Mouse (Mus musculus) heart, embryonic 16.5 days (tissue): ENCODE measurements around the gene Lmo7. TPM values are rescaled to one million over a fixed set of nuclear protein-coding genes. Genes with fewer than 3 reads are reported as not detected.
A peak's percentile ranks its signal among the peaks of the same experiment; 100 is the strongest.

Experiments used
- ATAC-seq: fragments of 200-750 bp; cut with Nextera tagmentation; replicated peaks from 2 replicates; pipeline ENCODE4 v1.8.0; 2017; ENCODE audit warnings: moderate number of reproducible peaks; ENCODE audit not compliant: insufficient read depth, low FRiP score; ENCODE audit errors: extremely low read depth
- H3K27ac ChIP-seq: fragments of 300-500 bp; sonication (generic); 2 replicates; pipeline ENCODE4 v1.5.1; 2014; ENCODE audit warnings: mild to moderate bottlenecking, low read length, control low read depth, moderate library complexity
- H3K27me3 ChIP-seq: fragments of 300-500 bp; sonication (generic); 2 replicates; pipeline ENCODE4 v1.6.1; 2014; ENCODE audit warnings: low read length, mixed read lengths; ENCODE audit not compliant: control insufficient read depth, insufficient read depth
- H3K36me3 ChIP-seq: fragments of 300-500 bp; sonication (generic); 2 replicates; pipeline ENCODE4 v1.6.1; 2014; ENCODE audit not compliant: control insufficient read depth, insufficient read depth
- H3K4me1 ChIP-seq: fragments of 300-500 bp; sonication (generic); 2 replicates; pipeline ENCODE4 v1.6.1; 2014; ENCODE audit warnings: low read length, mixed read lengths; ENCODE audit not compliant: control insufficient read depth, insufficient read depth
- H3K4me2 ChIP-seq: fragments of 300-500 bp; sonication (generic); 2 replicates; pipeline ENCODE4 v1.6.1; 2014; ENCODE audit warnings: low read depth, mild to moderate bottlenecking, control low read depth, low read length
- H3K4me3 ChIP-seq: fragments of 300-500 bp; sonication (generic); 2 replicates; pipeline ENCODE4 v1.5.1; 2014; ENCODE audit warnings: mild to moderate bottlenecking, control low read depth, low read length
- H3K9ac ChIP-seq: fragments of 300-500 bp; sonication (generic); 2 replicates; pipeline ENCODE4 v1.6.1; 2014; ENCODE audit warnings: low read length, control low read depth
- H3K9me3 ChIP-seq: fragments of 300-500 bp; sonication (generic); replicated peaks from 2 replicates; pipeline ENCODE4 v1.6.1; 2016; ENCODE audit warnings: low read length; ENCODE audit not compliant: control insufficient read depth
- WGBS: fragments of 180-500 bp; shearing (Covaris S2); extraction: QIAGEN DNeasy Blood & Tissue Kit; methylation state at CpG from one replicate; pipeline ENCODE4 v1.1.7; 2014; 5-methylcytosine and 5-hydroxymethylcytosine counted together
- polyA plus RNA-seq: library from polyadenylated mRNA; unstranded; fragments of >200 nt; fragmentation: Nextera tagmentation; extraction: Ambion mirVana; gene quantifications from 2 replicates; pipeline ENCODE4 v1.2.1, GENCODE M21; 2015

Lmo7 gene
- polyA plus RNA-seq, 1 experiment from 2014 or later, result 272 TPM

- Histone ChIP-seq H3K4me1 (peaks cover 14% of the 10 kb centered on the region), H3K27me3 (no peaks in the 10 kb centered on the region), H3K9me3 (no peaks in the 10 kb centered on the region), H3K36me3 (no peaks in the 10 kb centered on the region), H3K4me2 (no peak overlapping the region), H3K9ac (no peak overlapping the region), H3K27ac (no peak overlapping the region), H3K4me3 (no peak overlapping the region)
- no peak for ATAC-seq
- WGBS, result 61% methylated on average over 6 of the region's 6 CpGs
Measured at GRCm38 (mm10) chr14:101837176-101837575, 107.4 kb downstream of the Lmo7 start.

GRCm38 (mm10) chr14:101838231-101838839 is 108.6 kb downstream of the Lmo7 start:
- H3K27me3 ChIP-seq, result no peaks in the 10 kb centered on the region
- no peak overlapping the region for H3K4me3 ChIP-seq
- 50% methylated on average over 7 of the region's 7 CpGs for WGBS
- no peaks in the 10 kb centered on the region for H3K9me3 ChIP-seq
- H3K27ac ChIP-seq, result no peak overlapping the region
- no peak overlapping the region for H3K9ac ChIP-seq
- ATAC-seq, result no peak
- peaks cover 14% of the 10 kb centered on the region for H3K4me1 ChIP-seq
- no peaks in the 10 kb centered on the region for H3K36me3 ChIP-seq
- H3K4me2 ChIP-seq, result no peak overlapping the region

- WGBS, result 35% methylated on average over 24 of the region's 24 CpGs
- H3K4me3 ChIP-seq, result peak overlapping the region; percentile 53
- peak; percentile 74 for ATAC-seq
- no peaks in the 10 kb centered on the region for H3K36me3 ChIP-seq
- H3K4me1 ChIP-seq, result peaks cover 14% of the 10 kb centered on the region
- peak overlapping the region; percentile 66 for H3K9ac ChIP-seq
- H3K27me3 ChIP-seq, result no peaks in the 10 kb centered on the region
- H3K9me3 ChIP-seq, result no peaks in the 10 kb centered on the region
- H3K4me2 ChIP-seq, result peak overlapping the region; percentile 45
- peak overlapping the region; percentile 88 for H3K27ac ChIP-seq
Measured at GRCm38 (mm10) chr14:101839771-101840731, 110.3 kb downstream of the Lmo7 start.

- WGBS, result 64% methylated on average over 5 of the region's 5 CpGs
- Histone ChIP-seq H3K4me3 (peak overlapping the region; percentile 52), H3K4me1 (peaks cover 22% of the 10 kb centered on the region), H3K9ac (peak overlapping the region; percentile 76), H3K27ac (peak overlapping the region; percentile 83), H3K4me2 (peak overlapping the region; percentile 57), H3K27me3 (no peaks in the 10 kb centered on the region), H3K9me3 (no peaks in the 10 kb centered on the region), H3K36me3 (no peaks in the 10 kb centered on the region)
- ATAC-seq, result no peak
Measured at GRCm38 (mm10) chr14:101841271-101841670, 111.5 kb downstream of the Lmo7 start.

- Histone ChIP-seq H3K4me2 (peak overlapping the region; percentile 57), H3K27me3 (no peaks in the 10 kb centered on the region), H3K4me3 (peak overlapping the region; percentile 52), H3K4me1 (peaks cover 30% of the 10 kb centered on the region), H3K36me3 (no peaks in the 10 kb centered on the region), H3K9ac (peak overlapping the region; percentile 76), H3K27ac (peak overlapping the region; percentile 41), H3K9me3 (no peaks in the 10 kb centered on the region)
- no peak for ATAC-seq
- WGBS, result 56% methylated on average over 6 of the region's 6 CpGs
Measured at GRCm38 (mm10) chr14:101842521-101842920, 112.8 kb downstream of the Lmo7 start.

GRCm38 (mm10) chr14:101843443-101843842 is 113.7 kb downstream of the Lmo7 start:
- ATAC-seq, result no peak
- Histone ChIP-seq H3K9me3 (no peaks in the 10 kb centered on the region), H3K9ac (peak overlapping the region; percentile 76), H3K36me3 (no peaks in the 10 kb centered on the region), H3K27me3 (no peaks in the 10 kb centered on the region), H3K4me1 (peaks cover 34% of the 10 kb centered on the region), H3K4me2 (peak overlapping the region; percentile 57), H3K4me3 (peak overlapping the region; percentile 52), H3K27ac (peak overlapping the region; percentile 45)
- 79% methylated on average over 17 of the region's 17 CpGs for WGBS

- peaks cover 33% of the 10 kb centered on the region for H3K4me1 ChIP-seq
- no peaks in the 10 kb centered on the region for H3K9me3 ChIP-seq
- H3K27ac ChIP-seq, result peak overlapping the region; percentile 70
- peak overlapping the region; percentile 25; the same call in 1 of the 2 replicates for H3K4me3 ChIP-seq
- H3K36me3 ChIP-seq, result no peaks in the 10 kb centered on the region
- ATAC-seq, result no peak
- WGBS, result 61% methylated on average over 7 of the region's 7 CpGs
- no peaks in the 10 kb centered on the region for H3K27me3 ChIP-seq
- peak overlapping the region; percentile 57 for H3K9ac ChIP-seq
- peak overlapping the region; percentile 57 for H3K4me2 ChIP-seq
Measured at GRCm38 (mm10) chr14:101844467-101844866, 114.7 kb downstream of the Lmo7 start.

GRCm38 (mm10) chr14:101846097-101846882 is 116.5 kb downstream of the Lmo7 start:
- Histone ChIP-seq H3K9me3 (no peaks in the 10 kb centered on the region), H3K4me3 (0 out of 2 replicates have a peak overlapping the region, but pooled peaks have one; percentile 7), H3K36me3 (peaks cover 3% of the 10 kb centered on the region; the same call in 1 of the 2 replicates), H3K4me1 (peaks cover 32% of the 10 kb centered on the region), H3K27me3 (no peaks in the 10 kb centered on the region), H3K9ac (0 out of 2 replicates have a peak overlapping the region, but pooled peaks have one; percentile 39), H3K27ac (peak overlapping the region; percentile 87), H3K4me2 (peak overlapping the region; percentile 48; the same call in 1 of the 2 replicates)
- no peak for ATAC-seq
- WGBS, result 29% methylated on average over 8 of the region's 8 CpGs
